Mouse (Mus musculus) forebrain, embryonic 14.5 days (tissue): ENCODE data around the gene Setd2. TPM values are rescaled to one million over a fixed set of nuclear protein-coding genes. Genes with fewer than 3 reads are reported as not detected.

ENCODE experiments used
- ATAC-seq: fragments of 200-750 bp; cut with Nextera tagmentation; 2 replicates; pipeline ENCODE4 v1.8.0; 2017; ENCODE audit warnings: mild to moderate bottlenecking, moderate library complexity
- DNase-seq: peaks from one replicate; pipeline ENCODE4 v3.0.0-alpha.2; 2015; ENCODE audit warnings: low spot score
- H3K27ac ChIP-seq: fragments of 300-500 bp; sonication (generic); 2 replicates; pipeline ENCODE4 v1.5.1; 2014; ENCODE audit warnings: low read depth, mild to moderate bottlenecking, control low read depth, low read length, moderate library complexity
- H3K27me3 ChIP-seq: fragments of 300-500 bp; sonication (generic); replicated peaks from 2 replicates; pipeline ENCODE4 v1.6.1; 2014; ENCODE audit warnings: low read length, control low read depth, mixed read lengths; ENCODE audit not compliant: control insufficient read depth, insufficient read depth
- H3K36me3 ChIP-seq: fragments of 300-500 bp; sonication (generic); 2 replicates; pipeline ENCODE4 v1.6.1; 2014; ENCODE audit warnings: low read length, control low read depth; ENCODE audit not compliant: control insufficient read depth, insufficient read depth
- H3K4me1 ChIP-seq: fragments of 300-500 bp; sonication (generic); 2 replicates; pipeline ENCODE4 v1.6.1; 2014; ENCODE audit warnings: antibody characterized with exemption, low read length, control low read depth; ENCODE audit not compliant: control insufficient read depth, insufficient read depth
- H3K4me2 ChIP-seq: fragments of 300-500 bp; sonication (generic); 2 replicates; pipeline ENCODE4 v1.6.1; 2014; ENCODE audit warnings: mild to moderate bottlenecking, control low read depth, low read length
- H3K4me3 ChIP-seq: fragments of 300-500 bp; sonication (generic); 2 replicates; pipeline ENCODE4 v1.5.1; 2014; ENCODE audit warnings: low read depth, low read length, control low read depth
- H3K9ac ChIP-seq: fragments of 300-500 bp; sonication (generic); 2 replicates; pipeline ENCODE4 v1.6.1; 2014; ENCODE audit warnings: mild to moderate bottlenecking, low read length, control low read depth, moderate library complexity
- H3K9me3 ChIP-seq: fragments of 300-500 bp; sonication (generic); replicated peaks from 2 replicates; pipeline ENCODE4 v1.6.1; 2016; ENCODE audit warnings: low read length, control low read depth, mixed read lengths; ENCODE audit not compliant: control insufficient read depth
- WGBS: fragments of 180-500 bp; shearing (Covaris S2); extraction: QIAGEN DNeasy Blood & Tissue Kit; methylation state at CpG from one replicate; pipeline ENCODE4 v1.1.7; 2014; 5-methylcytosine and 5-hydroxymethylcytosine counted together
- polyA plus RNA-seq: library from polyadenylated mRNA; unstranded; fragments of >200 nt; fragmentation: Nextera tagmentation; extraction: Ambion mirVana; gene quantifications from 2 replicates; pipeline ENCODE4 v1.2.1, GENCODE M21; 2014

Gene Setd2
- polyA plus RNA-seq, 1 experiment from 2014 or later, result 36.1 TPM

- H3K9ac ChIP-seq, result no peak overlapping the region
- H3K9me3 ChIP-seq, result no peaks in the 10 kb centered on the region
- no peaks in the 10 kb centered on the region for H3K27me3 ChIP-seq
- H3K4me2 ChIP-seq, result no peak overlapping the region
- no peaks in the 10 kb centered on the region for H3K4me1 ChIP-seq
- DNase-seq, result no peak
- H3K4me3 ChIP-seq, result no peak overlapping the region
- H3K27ac ChIP-seq, result no peak overlapping the region
- 73% methylated on average over 9 of the region's 9 CpGs for WGBS
- no peaks in the 10 kb centered on the region for H3K36me3 ChIP-seq
- ATAC-seq, result no peak
These were observed 111.4 kb downstream of the Setd2 start for GRCm38 (mm10) chr9:110643787-110644186.

GRCm38 (mm10) chr9:110644295-110644694 is 111.9 kb downstream of the Setd2 start:
- ATAC-seq, result no peak
- H3K27me3 ChIP-seq, result no peaks in the 10 kb centered on the region
- H3K4me1 ChIP-seq, result 0 out of 2 replicates have a peak, but pooled peaks cover 2% of the 10 kb centered on the region
- WGBS, result 77% methylated on average over 10 of the region's 10 CpGs
- H3K4me3 ChIP-seq, result no peak overlapping the region
- no peaks in the 10 kb centered on the region for H3K36me3 ChIP-seq
- no peak overlapping the region for H3K9ac ChIP-seq
- DNase-seq, result no peak
- H3K9me3 ChIP-seq, result no peaks in the 10 kb centered on the region
- H3K27ac ChIP-seq, result no peak overlapping the region
- no peak overlapping the region for H3K4me2 ChIP-seq

- H3K27me3 ChIP-seq, result no peaks in the 10 kb centered on the region
- H3K4me1 ChIP-seq, result 0 out of 2 replicates have a peak, but pooled peaks cover 7% of the 10 kb centered on the region
- ATAC-seq (no peak), DNase-seq (no peak)
- H3K4me3 ChIP-seq, result no peak overlapping the region
- no peaks in the 10 kb centered on the region for H3K36me3 ChIP-seq
- H3K9me3 ChIP-seq, result no peaks in the 10 kb centered on the region
- no peak overlapping the region for H3K4me2 ChIP-seq
- H3K27ac ChIP-seq, result no peak overlapping the region
- WGBS, result 89% methylated on average over 9 of the region's 9 CpGs
- H3K9ac ChIP-seq, result no peak overlapping the region
These were observed 112.8 kb downstream of the Setd2 start for GRCm38 (mm10) chr9:110645219-110645618.

- H3K9me3 ChIP-seq, result no peaks in the 10 kb centered on the region
- H3K27me3 ChIP-seq, result no peaks in the 10 kb centered on the region
- peaks cover 29% of the 10 kb centered on the region for H3K4me1 ChIP-seq
- H3K27ac ChIP-seq, result peak overlapping the region; percentile 56
- H3K9ac ChIP-seq, result no peak overlapping the region
- H3K36me3 ChIP-seq, result no peaks in the 10 kb centered on the region
- H3K4me3 ChIP-seq, result no peak overlapping the region
- H3K4me2 ChIP-seq, result no peak overlapping the region
- no peak for ATAC-seq
- DNase-seq, result peak; percentile 73
These were observed 117.4 kb downstream of the Setd2 start for GRCm38 (mm10) chr9:110649775-110650174.

GRCm38 (mm10) chr9:110651931-110652722 is 119.7 kb downstream of the Setd2 start:
- H3K36me3 ChIP-seq, result no peaks in the 10 kb centered on the region
- no peak overlapping the region for H3K9ac ChIP-seq
- H3K27ac ChIP-seq, result no peak overlapping the region
- ATAC-seq (no peak), DNase-seq (no peak)
- H3K9me3 ChIP-seq, result no peaks in the 10 kb centered on the region
- H3K4me1 ChIP-seq, result peaks cover 34% of the 10 kb centered on the region
- H3K27me3 ChIP-seq, result no peaks in the 10 kb centered on the region
- H3K4me3 ChIP-seq, result no peak overlapping the region
- peak overlapping the region; percentile 99 for H3K4me2 ChIP-seq
- 35% methylated on average over 13 of the region's 13 CpGs for WGBS

- Histone ChIP-seq H3K9ac (peak overlapping the region; percentile 73), H3K4me1 (peaks cover 37% of the 10 kb centered on the region), H3K4me3 (peak overlapping the region; percentile 62), H3K36me3 (no peaks in the 10 kb centered on the region), H3K4me2 (peak overlapping the region; percentile 99), H3K27me3 (no peaks in the 10 kb centered on the region), H3K9me3 (no peaks in the 10 kb centered on the region), H3K27ac (no peak overlapping the region)
- WGBS, result 18% methylated on average over 14 of the region's 14 CpGs
- no peak for ATAC-seq
- DNase-seq, result no peak
These were observed 120.7 kb downstream of the Setd2 start for GRCm38 (mm10) chr9:110652963-110653654.

- Histone ChIP-seq H3K27me3 (no peaks in the 10 kb centered on the region), H3K4me2 (peak within 1 kb of the TSS; percentile 99), H3K9me3 (no peaks in the 10 kb centered on the region), H3K9ac (peak within 1 kb of the TSS; percentile 73), H3K4me1 (peaks cover 37% of the 10 kb centered on the region), H3K4me3 (peak within 1 kb of the TSS; percentile 62), H3K27ac (no peak within 1 kb of the TSS), H3K36me3 (no peaks in the 10 kb centered on the region)
- DNase-seq (peak; percentile 70), ATAC-seq (peak; percentile 35)
- WGBS, result 0% methylated on average over 74 of the region's 75 CpGs
These were observed 121.5 kb downstream of the Setd2 start, which contains the start of gene Nbeal2 for GRCm38 (mm10) chr9:110653655-110654461. Nbeal2 (minus strand) TSS chr9:110654161.

GRCm38 (mm10) chr9:110654726-110655650 is 122.6 kb downstream of the Setd2 start:
- Histone ChIP-seq H3K36me3 (peaks cover 7% of the 10 kb centered on the region; the same call in 1 of the 2 replicates), H3K4me2 (peak overlapping the region; percentile 99), H3K27ac (no peak overlapping the region), H3K9ac (no peak overlapping the region), H3K4me3 (no peak overlapping the region), H3K9me3 (no peaks in the 10 kb centered on the region), H3K4me1 (peaks cover 31% of the 10 kb centered on the region), H3K27me3 (no peaks in the 10 kb centered on the region)
- WGBS, result 82% methylated on average over 19 of the region's 19 CpGs
- ATAC-seq, result no peak
- DNase-seq, result no peak
